Mouse (Mus musculus) left cerebral cortex, postnatal 10 days (tissue): ENCODE results near the gene Gm3409. TPM values are rescaled to one million over a fixed set of nuclear protein-coding genes. Genes with fewer than 3 reads are reported as not detected.

ENCODE experiments used
- total RNA-seq, 2 experiments: library from RNA; stranded (reverse); gene quantifications; 2 replicates each; pipeline ENCODE4 v1.2.3; 2021

Gene Gm3409
- total RNA-seq, 2 experiments from 2014 or later = not detected

Other genes starting within 250 kb of the Gm3409 start
- gene Wasf3, start 152.7 kb upstream of the Gm3409 start, total RNA-seq = 10 to 100 TPM; 72.6 to 78.6 TPM
- not detected for gene Gm6408, start 55.7 kb upstream of the Gm3409 start, total RNA-seq
- not detected for gene Gm6370, start 46.3 kb upstream of the Gm3409 start, total RNA-seq
- gene 4930449I24Rik, start 35.2 kb upstream of the Gm3409 start, total RNA-seq = not detected
- not detected for gene Gm3402, start 23.5 kb upstream of the Gm3409 start, total RNA-seq
- not detected for gene Gm3404, start 11.8 kb upstream of the Gm3409 start, total RNA-seq
- not detected for gene Gm3415, start 18.5 kb downstream of the Gm3409 start, total RNA-seq
- gene Gpr12, start 47.6 kb downstream of the Gm3409 start, total RNA-seq = 10 to 100 TPM; 48.5 to 58.0 TPM